Mouse (Mus musculus) embryo, embryonic 10.5 days (tissue): ENCODE data around the gene Cd81.

Source experiments
- DNase-seq: peaks from one replicate; pipeline ENCODE4 v3.0.0-alpha.2; 2015; ENCODE audit warnings: low spot score

The Cd81 gene

DNA sequence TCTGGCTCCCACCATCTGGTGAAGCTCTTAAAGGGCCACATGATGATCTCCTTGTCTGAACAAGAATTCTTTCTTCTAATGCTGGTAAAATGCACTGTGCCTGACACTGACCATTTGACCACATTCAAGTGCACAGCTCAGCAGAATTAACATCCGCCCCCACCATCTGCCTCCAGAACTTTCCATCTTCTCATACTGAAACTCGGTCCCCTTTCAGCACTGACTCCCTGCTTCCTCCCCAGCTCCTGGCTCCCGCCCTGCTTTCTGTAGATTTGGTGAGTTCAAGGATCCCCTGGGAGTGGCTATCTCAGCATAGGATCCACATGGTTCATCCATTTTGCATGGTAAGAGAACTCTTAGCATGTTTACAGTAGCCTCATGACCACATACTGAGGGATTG lies 31.8 kb upstream of the Cd81 start:
- no peak for DNase-seq

DNA sequence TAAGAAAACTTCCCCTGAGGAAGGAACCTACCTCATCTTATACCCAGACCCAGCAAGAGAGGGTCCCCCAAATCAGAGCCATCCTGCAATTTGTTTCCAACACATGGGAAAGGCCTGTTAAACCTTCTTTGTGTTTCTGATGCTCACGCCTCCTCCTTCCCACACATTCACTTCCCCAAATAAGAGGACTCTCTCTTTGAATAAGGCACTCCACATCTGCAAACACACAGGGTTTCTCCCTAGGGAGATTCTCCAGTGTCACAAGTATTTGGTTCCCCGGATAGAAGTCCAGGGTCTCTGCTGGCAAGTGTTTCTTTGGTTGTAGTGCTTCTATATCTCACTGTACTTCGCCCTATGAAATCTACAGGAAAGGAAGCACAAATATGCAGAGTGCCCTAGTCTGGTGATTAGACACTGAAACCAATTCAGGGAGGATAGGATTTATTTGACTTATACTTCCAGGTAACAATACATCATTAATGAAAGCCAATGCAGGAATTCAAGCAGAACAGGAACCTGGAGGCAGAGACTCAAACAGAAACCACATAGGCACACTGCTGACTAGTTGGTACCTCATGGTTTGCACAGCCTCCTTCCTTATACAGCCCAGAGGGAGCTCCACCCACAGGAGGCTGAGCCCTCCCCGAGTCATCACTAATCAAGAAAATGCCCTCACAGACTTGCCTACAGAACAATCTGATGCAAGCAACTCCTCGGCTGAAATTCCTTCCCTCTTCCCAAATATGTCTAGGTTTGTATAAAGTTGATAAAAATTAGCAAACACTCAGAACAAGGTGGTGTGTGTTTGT lies 31.0 kb upstream of the Cd81 start:
- no peak for DNase-seq

DNA sequence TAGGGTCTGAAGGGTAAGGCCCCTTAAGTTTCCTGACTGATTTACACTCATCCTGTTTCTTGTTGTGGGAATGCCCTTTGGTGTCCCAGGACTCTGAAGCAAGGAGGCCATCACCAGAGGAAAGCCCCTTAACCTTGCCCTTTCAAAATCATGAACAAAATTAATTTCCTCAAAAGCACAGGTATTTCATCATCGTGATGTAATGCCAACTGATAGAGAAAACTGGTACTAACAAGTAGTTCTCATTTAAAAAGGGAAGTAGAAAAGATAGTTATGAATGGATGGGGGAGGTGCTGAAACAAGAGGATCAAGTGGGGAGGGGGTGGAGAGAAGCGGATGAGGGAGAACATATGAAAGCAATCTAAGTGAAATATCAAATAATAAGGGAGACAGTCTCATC lies 29.0 kb upstream of the Cd81 start:
- no peak for DNase-seq

DNA sequence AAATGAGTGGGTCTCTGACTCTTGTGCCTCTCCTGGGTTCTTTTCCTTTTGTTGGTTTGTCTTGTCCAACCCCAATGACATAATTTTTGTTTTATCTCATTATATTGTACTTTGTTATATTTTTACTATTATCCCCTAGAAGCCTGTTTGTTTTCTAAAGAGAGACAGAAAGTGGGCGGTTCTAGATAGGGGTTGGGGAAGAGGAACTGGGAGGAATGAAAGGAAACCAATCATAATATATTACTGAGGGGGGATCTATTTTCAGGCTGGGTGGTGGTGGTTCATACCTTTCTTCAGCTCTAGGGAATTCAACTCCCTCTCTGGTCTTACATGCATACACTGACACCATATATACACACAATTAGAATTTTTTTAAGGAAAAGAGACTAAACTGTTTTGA lies 28.2 kb upstream of the Cd81 start:
- no peak for DNase-seq

DNA sequence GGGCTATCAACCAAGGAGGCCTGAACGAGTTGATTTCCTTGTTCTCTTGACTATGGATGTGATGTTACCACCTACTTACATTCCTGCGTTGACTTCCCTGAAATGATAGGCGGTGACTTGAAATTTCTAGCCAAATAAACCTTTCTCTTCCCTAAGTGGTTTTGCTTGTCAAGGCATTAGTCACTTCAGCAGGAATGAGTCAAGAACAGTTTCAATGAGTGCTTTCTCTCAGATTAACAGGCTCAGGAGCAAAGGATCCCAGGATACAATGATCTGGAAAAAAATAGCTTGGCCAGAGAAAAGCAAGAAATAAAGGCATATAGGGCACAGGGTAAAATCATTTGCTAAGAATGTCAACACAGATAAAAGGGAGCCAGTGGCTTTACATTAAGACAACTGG lies 27.0 kb upstream of the Cd81 start:
- no peak for DNase-seq

DNA sequence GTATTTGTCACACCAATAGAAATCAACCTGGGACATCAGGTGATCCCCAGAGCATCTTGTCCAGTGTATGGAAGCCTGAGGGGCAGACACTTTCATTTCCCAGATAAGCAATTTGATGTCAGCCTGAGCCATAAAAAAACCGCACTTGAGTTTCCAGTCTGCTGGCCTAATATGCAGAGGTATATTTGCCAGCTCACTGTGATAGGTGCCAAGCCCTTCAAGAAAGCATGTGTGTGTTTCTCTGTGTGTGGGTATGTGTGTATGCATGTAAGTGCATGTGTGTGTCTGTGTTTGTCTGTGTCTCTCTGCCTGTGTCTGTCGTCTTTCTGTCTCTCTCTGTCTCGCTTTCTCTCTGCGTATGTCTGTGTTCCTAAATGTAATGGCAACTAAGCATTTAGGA lies 25.3 kb upstream of the Cd81 start:
- DNase-seq: no peak

DNA sequence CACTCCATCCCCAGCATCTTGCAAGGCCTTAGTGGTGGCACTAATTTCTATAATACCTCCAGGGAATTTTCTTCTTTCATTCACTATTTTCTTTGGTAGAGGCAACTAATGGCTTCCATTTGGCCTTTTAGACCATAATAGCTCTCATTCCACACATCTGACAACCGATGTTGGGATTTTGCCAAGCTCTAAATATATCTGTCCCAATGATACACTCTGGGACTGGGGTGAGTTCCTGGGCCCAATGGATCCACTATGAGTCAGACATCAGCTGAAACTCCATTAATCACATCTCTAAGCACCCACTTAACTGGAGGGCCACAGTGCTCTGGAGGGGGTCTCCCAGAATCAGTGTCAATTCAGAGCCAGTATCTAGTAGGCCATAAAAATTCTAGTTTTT lies 20.7 kb upstream of the Cd81 start:
- no peak for DNase-seq

DNA sequence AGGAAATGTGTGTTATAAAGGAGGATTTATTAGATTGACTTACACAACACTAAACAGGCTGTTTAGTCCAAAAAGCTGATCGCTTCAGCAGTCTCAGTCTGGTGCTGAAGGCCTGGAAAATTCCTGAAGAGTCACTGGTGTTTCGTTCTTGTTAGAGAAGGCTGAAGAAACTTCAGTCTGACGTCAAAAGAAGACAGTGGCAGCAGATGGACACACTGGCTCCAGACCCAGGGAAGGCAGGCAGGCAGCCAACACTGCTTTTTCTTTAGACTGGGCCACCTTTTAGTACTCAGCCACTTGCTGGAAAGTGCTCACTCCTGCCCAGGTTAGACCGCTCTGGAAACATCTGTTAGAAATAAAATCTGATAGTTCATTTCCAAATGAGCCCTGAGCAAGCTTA lies 19.0 kb upstream of the Cd81 start:
- no peak for DNase-seq

DNA sequence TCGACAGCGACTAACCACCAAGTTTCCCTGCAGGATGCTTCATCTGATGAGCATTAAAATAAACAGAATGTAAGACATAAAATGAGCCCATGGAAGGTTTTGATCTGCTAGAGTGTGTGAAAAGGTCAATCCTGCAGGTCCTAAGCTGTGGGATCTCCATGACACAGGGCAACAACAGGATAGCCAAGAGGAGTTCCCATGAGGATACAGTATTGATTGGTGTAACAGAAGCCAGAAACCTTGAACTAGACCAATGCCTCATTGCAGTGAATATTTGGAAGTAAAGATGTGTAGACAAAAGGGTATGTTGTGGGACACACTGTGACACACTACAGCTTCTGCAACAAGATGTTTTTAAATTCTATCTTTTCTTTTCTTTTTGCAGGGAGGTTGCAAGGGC lies 18.4 kb upstream of the Cd81 start:
- DNase-seq: no peak

DNA sequence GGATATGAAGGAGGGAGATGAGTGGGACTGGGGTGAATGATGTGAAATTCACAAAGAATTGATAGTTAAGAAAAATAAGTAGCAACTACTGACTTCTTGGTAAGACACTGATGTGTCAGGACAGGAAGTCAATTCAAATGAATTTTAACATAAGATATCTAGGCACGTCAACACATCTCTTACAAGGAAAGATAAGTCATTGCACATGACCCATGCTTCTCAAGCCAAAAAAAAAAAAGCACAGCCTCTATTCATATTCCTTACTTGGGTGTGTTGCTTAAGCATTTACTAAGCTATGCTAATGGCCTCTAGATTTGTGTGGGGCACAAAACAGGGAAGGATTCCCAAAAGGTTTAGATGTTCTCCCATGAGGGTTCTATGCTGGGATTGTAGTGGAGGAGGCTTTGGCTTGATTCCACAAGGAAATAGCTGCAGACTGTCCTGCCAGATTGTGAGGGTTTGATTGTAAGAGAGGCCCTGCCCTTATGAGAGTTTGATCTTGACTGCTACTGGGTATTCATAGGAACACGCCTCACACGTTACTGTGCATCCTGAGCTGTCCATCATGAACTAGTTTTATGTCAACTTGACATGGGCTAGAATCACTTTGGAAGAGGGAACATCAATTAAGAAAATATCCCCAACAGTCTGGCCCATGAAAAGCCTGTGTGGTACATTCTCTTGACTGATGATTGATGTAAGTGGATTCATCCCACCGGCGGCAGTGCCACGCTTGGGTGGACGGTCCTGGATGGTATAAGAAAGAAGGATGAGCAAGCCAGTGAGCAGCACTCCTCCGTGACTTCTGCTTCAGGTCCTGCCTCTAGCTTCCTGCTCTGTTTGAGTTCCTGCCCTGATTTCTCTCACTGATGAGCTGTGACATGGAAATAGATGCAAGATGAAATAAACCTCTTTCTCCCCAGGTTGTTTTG lies 17.8 kb upstream of the Cd81 start:
- DNase-seq: no peak

DNA sequence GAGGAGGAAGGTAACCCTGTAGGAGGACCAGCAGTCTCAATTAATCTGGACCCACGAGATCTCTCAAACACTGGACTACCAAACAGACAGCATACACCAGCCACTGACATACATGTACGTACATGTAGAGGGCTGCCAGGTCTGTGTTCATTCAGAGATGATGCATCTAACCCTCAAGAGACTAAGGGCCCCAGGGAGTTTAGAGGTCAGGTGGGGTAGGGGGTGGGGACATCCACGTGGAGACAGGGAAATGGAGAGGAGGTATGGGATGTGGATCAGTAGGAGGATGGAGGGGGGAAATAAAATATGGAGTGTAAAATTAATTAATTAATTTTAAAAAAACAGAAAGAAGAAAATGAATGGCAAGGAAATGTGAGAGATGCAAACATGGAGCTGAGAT lies 15.8 kb upstream of the Cd81 start:
- DNase-seq: no peak

DNA sequence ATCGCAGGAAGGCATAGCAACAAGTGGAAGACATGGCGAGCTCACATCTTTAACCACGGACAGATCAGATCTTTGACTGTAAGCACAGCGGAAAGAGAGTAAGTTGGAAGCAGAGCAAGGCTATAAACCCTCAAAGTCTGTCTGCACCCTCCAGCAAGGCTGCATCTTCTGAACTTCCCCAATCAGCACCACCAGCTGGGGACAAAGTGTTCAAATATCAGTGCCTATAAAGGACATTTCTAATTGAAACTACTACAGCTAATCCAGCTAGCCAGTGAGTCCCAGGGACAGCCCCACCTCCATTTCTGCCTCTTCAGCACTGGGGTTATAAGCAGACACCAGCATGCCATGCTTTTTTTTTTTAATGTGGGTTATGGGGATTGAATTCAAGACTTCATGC lies 15.2 kb upstream of the Cd81 start:
- no peak for DNase-seq

DNA sequence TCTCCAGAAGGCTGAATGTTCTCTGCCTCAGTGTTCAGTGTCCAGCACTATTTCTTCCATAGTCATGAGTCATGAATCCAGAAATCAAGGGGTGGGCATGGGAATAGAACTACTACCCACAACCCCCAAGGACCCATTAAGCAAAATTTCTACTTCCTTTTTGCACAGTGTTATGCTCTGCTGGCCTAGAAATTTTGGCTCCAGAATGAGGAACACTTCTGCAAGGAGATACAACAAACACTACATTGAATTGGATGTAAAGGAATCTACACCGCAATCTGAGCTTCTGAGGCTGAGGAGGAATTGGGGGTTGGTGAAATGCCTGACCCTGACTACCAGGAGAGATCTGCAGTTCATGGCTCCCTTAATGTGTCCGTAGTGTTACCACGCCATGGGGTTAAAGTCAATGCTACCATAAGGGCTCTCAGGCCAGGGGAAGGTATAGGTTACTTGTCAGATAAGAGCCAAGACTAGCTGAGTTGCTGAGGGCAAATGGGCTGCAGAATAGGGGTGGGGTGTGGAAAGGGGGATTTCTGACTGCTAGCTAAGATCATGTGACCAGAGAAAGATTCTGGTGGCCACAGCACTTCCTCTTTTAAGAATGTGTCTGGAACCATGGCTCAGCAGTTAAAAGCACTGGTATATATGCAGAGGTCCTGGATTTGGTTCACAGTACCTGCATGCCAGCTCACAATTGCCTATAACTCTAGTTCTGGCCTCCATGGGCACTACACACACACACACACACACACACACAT lies 14.2 kb upstream of the Cd81 start:
- DNase-seq: no peak

DNA sequence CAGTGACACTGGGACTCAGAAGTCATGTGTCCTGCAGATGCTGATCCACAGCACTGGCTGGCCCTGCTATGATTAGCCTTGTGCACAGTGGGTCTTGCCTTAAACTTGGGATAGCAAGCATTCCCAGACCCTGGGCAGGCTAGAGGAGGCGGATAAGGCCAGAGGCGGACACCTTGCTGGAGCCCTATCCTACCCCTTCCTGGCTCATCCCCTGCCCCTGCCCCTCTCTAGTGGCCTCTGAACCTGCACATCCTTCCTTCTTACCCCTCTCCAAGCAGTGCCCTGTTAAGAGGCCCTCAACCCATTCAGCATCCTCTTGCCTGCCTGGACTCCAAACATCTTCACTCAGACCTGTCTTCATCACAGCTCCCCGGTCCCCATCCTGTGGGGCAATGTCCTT lies 12.0 kb upstream of the Cd81 start:
- no peak for DNase-seq

DNA sequence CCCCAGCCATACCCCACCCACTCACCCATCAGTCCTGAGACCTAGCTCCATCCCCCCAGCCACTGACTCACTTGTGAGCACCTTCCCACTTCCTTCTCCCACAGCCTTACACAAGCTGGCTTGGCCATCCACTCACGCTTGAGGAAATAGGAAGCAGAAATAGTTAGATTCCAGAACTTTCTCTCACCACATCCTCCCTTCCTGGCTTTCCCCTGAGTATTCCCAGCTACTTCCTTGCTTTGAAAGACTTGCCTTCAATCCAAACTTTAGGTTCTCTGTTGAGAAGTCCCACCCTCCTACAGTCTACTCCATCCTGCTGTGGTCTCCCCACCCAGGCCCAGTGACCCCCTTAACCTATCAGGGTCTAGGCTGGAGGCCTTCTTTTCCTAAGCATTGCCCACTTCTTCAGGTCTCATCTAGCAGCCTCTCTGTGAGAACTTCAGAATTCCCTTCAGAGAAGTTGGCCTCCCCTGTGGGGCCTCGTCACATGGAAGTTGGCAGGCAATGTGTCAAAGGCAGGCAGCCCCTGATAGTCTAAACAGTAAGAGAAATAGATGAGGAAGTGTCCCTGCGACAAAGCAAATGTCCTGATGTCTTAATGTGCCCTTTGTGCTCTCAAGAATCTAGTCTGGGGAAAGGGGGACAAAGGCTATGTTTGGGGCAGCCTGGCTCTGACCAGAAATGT lies 11.3 kb upstream of the Cd81 start:
- no peak for DNase-seq

DNA sequence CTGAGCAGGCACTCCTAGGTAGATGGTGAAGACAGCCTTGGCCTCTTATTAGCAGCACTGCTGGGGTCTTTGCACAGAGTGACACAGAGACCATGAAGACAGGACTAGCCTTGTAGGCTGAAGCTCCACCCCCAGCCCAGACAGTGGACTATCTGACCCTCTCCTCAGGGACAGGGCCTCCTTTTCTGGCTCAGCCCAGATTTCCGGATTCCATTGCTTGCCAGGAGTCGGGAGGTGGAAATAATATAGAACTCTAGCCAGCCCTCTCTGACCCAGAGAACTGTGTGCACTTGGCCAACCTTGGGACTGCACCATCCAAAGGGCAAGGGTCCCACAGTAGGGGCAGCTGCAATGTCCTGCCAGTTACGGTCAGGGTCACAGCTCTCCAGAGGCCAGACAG lies 10.4 kb upstream of the Cd81 start:
- DNase-seq: no peak

DNA sequence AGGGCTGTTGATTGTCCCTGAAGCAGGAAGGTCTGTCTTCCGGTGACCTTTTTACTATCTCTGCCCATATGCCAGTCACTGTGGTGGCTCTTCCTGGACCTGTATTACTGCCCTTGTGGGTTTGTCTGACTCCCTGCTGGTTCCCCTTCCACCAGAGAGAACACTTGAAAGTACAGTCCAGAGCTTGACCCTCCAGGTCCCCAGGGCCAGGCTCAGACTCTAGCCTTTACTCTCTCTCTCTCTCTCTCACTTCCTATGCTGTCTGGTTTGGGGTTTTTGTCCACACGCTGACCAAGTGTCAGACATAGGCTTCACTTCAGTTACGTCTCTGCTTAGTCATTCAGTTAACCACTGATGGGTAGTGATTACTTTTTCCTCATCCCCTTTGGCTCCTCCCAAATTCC lies 9.6 kb upstream of the Cd81 start:
- no peak for DNase-seq

DNA sequence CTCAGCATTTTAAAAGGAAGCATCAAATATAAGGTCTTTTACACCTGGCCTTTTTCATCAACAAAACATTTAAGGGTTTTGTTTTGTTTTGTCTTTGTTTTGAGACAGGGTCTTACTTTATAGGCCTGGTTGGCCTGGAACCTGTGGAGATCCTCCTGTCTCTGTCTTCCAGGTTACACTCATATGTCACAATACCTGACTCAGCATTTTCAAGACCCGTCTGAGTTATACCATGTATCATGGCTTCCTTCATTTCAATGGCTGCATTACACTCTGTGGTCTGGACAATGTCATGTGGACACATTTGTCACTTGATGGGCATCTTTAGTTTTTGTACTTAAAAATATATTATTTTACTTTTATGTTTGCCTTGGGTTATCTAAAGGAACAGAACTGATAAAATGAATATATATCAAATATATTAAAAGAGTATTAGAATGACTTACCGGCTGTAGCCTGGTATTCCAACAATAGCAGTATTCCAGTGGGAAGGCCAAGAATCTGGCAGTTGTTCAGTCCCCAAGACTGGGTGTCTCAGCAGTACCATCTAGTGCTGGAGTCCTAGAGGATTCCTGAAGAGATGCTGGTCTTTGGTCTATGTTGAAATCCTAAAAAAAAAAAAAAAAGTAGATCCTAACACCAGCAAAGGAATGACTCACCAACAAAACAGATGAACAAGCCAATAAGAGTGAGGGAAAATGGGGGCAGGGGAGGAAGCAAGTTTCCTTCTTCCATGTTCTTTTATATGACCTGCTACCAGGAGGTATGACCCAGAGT lies 8.3 kb upstream of the Cd81 start:
- no peak for DNase-seq

DNA sequence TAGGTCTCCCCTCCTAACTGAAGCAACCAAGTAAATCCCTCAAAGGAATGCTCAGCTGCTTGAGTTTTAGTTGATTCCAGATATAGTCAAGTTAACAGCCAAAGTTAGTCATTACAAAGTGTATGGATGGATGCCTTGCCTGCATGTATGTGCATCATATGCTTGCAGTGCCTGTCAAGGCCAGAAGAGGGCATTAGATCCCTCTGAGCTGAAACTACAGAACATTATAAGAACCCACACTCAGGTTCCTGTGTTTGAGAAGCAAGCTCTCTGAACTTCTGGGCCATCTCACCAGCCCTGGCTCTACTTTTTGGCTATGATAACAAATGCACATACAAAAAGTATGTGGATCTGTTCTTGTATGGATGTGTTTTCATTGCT lies 7.7 kb upstream of the Cd81 start:
- no peak for DNase-seq

DNA sequence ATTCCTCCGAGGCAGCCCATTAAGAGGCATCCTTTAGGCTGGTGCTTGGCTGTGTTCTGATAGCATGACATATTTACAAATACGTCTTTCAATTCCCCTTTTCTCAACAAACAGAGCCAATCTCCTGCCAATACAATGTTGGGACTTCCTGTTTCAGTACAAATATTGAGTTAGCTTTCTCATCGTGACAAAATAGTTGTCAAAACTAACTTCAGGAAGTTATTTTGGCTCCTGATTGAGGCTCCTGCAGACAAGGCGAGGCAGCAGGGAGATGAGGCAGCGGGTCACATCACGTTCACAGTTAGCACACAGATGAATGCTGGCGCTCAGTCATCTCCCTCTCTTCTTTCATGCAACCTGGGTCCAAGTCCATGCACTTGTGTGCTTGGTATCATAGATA lies 6.2 kb upstream of the Cd81 start:
- no peak for DNase-seq

DNA sequence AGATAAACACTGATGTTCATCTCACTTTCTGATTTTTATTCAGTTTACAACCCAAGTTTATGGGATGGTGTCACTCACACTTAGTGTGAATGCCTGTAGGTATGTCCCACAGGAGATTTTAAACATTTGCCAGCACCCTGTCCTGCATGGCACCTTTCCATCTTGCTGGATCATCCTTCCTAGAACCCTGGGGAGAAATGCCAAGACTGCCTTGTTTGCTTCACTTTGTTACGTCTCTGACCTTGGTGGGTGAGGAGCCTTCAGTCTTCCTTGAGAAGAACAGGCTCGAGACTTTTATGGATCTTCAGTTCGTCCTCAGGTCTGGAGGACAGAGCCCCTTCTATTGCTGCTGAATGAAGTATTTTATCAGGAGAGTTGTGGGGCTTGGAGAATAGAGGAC lies 3.2 kb upstream of the Cd81 start:
- no peak for DNase-seq
